Mouse (Mus musculus): ENCODE results near the gene Mrc2. TPM values are rescaled to one million over a fixed set of nuclear protein-coding genes. Genes with fewer than 3 reads are reported as not detected.

Gene Mrc2
- total RNA-seq, 2 experiments from 2014 or later, result 5.1 to 7.6 TPM

DNA sequence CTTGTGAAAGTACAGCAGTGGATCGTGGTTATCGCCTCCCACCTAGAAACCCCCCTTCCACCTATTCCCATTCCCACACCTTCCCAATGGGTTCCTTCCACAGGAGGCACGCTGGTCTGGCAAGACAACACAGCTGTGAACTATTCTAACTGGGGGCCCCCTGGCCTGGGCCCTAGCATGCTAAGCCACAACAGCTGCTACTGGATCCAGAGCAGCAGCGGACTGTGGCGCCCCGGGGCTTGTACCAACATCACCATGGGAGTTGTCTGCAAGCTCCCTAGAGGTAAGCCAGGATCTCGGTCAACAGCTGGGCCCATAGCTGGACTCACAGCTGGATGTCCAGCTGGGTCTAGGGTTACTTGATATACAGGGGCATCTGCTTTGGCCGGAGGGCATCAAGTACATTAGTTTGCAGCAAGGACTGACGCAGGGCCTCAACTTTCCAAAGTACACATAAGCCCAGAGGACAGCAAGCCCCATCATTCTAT, 56.1 kb downstream of the Mrc2 start:
- DNase-seq (ENCODE audit: low spot score in 2 of 2), result no peak

DNA sequence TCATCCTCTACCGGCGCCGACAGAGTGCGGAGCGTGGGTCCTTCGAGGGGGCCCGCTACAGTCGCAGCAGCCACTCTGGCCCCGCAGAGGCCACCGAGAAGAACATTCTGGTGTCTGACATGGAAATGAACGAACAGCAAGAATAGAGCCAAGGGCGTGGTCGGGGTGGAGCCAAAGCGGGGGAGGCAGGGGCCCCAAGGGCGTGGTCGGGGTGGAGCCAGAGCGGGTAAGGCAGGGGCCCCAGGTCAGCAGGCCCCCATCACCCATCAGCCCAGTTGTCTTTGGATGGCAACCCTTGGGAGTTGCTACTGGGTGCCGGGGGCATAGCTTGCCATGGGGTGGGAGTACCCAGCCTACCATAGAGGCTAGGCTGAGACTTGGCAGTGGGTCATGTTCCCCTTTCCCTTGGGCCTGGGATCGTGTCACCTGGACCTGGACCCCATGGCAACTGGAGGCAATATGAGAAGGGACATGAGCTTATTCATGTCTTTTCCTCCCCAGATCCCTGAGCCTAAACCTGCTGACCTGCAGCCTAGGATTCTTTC, 57.4 kb downstream of the Mrc2 start:
- no peak for DNase-seq (ENCODE audit: low spot score in 2 of 2)

DNA sequence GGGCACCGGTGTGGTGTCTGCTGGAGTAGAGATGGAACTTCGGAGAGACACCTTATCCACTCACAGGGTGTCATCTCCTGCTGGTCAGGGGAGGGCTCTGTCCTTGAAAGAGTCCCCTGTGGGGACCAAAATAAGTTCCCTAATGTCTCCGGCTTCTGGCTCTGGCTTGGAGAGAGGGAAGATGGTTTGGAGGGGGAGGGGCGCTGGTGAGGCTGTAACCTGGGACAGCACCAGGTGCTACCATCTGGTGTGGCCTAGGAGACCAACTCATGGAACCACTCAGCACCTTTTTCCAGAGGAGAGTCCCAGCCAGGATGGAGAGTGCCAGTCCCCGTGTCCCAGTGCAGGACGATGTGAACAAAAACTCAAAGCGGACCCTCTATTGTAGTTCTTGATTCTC, 58.2 kb downstream of the Mrc2 start:
- no peak for DNase-seq (ENCODE audit: low spot score in 2 of 2)

DNA sequence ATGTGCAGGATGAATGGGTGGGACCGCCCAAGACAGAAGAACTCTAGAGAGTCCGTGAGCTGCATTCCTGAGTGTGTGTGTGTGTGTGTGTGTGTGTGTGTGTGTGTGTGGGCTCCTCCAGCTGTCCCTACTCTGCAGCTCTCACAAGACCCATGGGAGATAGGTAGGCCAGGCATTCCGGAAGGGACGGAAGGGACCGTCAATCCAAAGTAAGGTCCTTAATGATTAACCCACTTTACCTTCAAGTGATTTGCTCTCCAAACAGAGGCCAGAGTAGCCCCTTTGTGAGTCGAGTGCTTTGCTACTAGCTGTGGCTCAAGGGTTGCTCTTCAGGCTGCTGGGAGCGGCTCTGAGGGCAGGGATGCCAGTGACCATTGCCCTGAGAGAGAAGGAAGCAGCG, 59.7 kb downstream of the Mrc2 start:
- DNase-seq (ENCODE audit: low spot score in 2 of 2), result no peak

DNA sequence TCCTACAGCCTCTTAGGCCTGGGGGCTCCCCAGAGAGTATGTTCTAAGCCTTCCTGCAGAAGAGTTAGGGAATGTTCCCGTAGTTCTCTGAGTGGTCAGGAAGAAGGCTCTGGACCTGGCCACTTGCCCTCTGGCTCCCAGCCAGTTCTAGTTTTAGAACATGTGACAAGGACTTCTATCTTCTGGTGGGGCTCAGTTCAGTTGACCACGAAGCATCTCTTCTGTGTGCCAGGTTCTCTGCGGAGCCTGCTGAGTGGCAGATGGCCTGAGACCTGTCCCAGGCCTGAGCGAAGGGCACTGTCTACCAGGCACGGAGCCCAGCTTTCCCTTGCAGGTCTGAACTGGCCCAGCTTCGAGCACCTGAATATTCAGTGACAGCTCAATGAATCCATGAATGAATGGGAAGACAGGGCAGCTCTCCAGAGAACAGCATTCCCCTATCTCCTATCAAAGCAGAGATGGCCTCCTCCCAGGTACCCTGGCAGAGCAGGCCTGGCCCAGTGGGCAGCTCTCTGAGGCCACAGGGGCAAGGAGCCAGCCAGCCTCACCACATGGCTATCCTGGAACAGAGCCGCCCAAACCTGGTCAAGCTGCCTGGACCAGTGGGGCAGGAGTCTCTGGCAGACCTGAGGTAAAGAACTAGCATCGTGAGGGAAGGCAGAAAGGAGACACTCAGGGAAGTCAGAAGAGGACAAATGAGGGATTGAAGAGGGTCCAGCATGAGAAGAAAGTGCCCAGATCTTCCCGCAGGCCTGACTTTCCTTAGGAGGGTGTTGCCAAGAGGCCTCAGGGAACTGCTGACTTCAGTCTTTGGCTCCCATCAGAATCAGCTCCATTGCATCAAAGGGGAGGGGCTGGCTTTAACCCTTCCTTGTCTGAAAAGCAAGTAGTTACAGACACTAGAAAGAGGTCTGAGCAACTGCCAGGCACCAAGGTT, 60.8 kb downstream of the Mrc2 start:
- DNase-seq (ENCODE audit: low spot score in 2 of 2), result peak; percentile 28 to 58

DNA sequence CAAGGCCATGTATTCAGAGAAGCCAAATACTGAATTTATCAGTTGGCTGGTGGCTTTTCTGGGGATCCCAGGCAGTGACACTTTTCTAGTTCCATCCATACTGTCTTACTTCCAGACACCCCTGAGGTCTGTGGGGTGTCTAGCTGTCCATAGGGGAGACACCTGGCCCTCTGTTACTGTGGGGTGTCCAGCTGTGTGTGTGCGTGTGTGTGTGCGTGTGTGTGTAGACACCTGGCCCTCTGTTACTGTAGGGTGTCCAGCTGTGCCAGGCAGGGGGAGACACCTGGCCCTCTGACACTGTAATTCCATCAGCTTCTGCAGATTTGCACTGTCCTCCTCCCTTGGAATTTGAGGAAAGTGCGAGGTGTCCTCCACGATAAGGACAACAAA, 61.4 kb downstream of the Mrc2 start:
- DNase-seq (ENCODE audit: low spot score in 2 of 2), result no peak

DNA sequence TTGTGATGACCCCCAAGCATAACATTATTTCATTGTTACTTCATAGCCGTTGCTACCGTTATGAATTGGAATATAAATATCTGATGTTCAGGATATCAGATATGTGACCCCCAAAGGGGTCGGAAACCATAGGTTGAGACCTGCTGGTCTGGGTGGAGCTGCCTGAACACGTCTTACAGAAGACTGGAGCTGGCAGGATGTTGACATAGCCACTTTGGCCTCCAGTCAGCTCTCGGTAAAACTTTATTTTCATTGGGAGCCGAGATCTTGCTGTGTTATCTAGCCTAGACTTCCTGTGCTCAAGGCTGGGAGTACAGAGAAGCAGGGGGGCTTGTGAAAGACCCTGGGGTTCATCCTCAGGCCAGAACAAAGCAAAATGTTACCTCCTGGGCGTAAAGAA, 63.9 kb downstream of the Mrc2 start:
- no peak for DNase-seq (ENCODE audit: low spot score in 2 of 2)

DNA sequence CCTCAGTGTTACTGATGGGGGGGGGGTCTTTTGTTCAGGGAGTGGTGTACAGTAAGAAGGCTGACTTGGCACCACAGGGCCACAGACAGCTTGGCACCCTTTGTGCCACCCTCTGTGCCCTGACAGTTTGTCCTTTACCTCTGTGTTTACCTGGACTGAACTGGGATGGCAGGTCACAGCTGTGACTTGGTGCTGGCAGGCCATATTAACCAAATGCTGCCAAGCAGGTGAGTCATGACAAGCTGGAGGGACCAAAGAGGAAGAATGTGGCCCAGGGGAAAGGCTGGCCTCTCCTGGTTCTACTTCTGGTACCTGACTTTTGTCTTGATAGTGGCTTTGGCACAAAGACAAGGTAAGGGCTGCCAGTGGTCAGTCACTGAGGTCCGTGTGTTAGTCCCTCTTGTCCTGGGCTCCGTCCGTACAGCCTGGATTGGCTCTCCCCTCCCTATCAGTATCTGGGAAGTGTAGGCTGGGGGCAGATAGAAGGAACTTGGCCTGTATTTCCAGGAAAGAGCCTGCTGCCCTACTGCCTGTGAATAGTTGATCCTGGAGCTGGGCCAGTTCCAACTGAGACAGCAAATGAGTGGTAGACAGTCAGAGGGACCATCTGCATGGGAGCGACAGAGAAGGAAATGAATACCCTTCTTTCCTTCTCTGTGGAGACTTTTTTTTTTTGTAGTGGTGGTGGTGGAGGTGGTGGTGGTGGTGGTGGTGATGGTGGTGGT, 69.8 kb downstream of the Mrc2 start:
- peak; percentile 24 to 57 for DNase-seq (ENCODE audit: low spot score in 2 of 2)

DNA sequence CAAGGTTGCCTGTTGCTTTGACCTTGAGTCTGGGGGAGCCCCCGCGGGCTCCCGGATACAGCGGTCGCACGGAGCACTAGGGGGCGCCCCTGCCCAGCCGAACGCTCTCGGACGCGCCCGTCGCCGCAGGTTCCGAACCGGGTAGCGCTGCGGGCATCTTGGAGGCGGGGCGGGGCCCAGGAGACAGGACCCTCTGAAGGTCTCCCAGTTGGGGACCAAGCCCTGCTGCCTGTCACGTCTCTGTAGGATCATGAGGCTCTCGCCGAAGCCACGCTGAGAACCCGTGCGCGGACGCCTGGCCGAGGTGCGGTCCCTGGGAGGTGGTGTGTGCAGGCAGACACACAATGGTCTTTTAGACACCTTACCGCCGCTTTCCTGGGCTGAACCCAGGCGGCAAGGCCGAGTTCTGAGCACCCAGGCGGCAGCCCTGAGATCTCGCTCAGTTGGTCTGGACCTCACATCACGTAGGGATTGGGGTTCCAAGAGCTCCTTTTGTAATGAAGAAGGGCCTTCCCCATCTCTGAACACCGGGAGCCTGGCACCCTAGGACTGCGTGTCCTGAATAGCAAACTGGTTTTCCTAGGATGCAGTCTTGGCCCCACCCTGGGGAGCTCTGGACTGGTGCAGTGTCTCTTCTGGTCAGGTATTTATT, 70.6 kb downstream of the Mrc2 start:
- peak; percentile 82 to 89 for DNase-seq (ENCODE audit: low spot score in 2 of 2)

DNA sequence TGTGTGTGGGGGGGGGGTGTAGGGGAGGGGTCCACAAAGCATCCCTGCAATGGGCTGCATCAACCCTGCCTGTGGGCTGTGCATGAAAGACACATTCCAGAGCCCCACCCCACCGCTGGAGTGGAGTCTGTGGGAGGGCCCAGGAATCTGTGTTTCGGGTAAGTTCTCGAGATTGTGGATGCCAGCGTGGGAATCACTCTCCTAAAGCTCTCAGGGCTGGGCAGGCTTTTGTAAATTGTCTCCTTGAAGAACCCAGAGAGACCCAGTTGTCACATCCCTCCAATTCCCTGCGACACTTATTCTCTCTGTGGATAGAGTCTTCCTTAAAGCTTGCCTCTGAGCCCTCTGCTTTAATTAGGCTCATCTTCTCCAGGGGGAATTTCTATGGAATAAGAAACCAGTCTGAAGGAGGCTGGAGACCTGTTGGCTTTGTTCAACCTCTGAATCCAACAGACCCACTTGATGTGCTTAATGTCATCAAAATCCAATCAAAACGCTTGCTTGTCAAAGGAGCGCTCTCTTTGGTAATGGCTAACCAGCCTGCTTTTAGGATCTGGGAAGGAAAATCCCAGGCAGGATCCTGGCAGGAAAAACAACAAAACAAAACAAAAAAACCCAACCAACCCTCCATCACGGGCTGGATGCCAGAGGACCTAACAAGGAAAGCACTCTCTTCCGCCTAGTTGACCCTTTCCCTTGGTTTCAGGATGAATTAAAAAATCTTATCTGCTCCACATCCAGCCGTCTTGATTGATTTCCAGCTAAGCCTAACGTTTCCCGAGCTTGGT, 71.3 kb downstream of the Mrc2 start:
- DNase-seq (ENCODE audit: low spot score in 2 of 2), result peak; percentile 32 to 57

DNA sequence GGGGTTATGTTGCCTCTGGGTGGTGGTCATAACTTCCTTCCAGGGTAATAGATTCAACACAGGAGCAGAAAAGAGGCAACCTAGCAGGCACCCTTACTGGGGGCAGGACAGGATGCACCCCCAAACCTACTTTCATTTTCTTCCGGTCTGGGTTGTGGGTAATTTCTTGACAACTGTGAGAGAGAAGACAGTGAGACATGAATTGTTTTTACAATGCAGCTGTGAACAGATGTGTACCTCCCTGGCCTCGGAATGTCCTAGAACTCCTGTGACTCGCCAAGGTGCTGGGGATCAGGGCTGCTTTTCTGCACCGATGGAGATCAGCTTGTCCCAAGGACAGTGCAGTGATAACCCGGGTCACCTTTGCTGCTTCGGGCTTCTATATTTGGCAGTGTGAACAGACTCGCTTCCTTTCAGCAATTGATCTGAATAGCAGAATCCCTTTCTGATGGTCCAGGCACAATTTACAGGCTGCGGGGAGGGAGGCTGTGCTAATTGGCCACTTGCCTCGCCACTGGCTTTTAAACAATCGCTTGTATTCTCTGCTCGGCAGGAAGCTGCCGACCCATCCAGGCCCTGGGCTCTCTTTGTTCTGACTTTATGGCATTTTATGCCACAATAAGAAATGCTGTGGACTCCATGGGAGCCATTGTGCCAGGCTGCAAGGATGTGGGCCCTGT, 72.1 kb downstream of the Mrc2 start:
- DNase-seq (ENCODE audit: low spot score in 2 of 2), result peak; percentile 35 to 50

DNA sequence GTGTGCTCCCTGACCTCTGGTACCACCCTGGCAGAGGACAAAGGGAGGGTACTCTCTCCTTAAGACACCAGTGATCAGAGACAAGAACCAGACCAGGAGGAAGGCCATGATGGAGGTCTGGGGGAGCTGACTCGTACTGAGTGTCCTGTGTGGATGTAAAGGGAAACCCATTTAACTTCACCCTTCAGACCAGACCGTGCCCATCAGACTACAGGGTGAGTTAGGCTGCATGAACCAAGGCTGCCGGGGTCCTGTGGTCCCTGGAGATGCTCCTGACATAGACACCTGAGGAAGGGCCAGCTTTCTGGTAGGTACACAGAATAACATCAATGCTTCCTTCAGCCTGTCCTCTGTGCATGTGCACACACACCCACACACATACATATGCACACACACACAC, 73.2 kb downstream of the Mrc2 start:
- DNase-seq (ENCODE audit: low spot score in 2 of 2), result no peak

DNA sequence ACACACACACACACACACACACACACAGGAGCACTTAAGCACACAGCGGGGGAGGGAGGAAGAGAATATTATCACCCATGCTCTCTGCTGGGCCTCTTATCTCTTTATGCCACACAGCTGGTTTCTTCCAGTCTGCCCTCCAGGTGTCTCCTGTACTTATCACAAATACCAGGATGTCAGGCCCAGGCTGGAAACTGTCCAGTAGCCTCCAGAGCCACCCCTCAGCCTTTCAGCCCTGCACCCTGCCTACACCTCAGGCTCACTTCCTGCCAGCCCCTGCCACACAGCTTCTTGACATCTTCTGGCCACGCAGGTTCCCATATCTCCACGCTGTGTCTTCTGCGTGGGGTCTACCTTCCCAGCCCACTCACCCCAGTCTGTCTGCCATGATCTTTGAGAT, 73.6 kb downstream of the Mrc2 start:
- DNase-seq (ENCODE audit: low spot score in 2 of 2), result no peak

DNA sequence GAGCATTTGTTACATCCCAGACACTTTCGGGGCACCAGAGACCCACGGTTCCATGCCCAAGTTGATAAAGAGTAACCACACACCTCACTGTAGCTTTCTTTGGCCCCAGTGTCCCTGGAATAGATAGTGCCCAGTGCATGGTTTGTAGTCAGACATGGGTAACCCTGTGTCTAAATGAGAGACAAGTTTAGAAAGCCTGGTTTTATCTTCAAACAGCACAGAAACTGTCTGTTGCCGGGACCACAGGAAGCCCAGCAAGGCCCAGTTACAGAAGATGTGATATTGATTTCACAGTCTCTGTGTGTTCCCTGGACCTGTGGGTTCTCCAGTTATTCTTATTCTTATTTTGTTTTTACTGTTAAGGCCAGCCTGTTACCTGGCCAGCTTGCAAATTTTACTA, 74.7 kb downstream of the Mrc2 start:
- no peak for DNase-seq (ENCODE audit: low spot score in 2 of 2)

DNA sequence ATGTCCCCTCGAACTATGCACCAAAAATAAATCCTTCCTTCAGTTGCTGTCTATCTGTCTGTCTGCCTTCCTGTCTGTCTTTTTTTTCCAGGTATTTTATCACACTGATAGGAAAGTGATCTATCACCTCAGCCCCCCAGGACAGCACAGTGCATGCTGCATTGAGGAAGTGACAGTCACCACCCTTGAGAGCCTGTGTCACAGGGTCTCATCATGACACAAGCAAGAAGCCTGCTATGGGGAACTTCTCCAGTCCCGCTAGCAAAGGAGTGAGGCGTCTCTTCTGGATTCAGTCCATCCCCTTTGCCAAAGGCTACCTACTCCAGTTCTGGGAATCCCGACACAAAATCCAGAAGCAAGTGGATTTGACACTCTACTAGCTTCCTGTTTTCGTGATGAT, 76.4 kb downstream of the Mrc2 start:
- no peak for DNase-seq (ENCODE audit: low spot score in 2 of 2)

DNA sequence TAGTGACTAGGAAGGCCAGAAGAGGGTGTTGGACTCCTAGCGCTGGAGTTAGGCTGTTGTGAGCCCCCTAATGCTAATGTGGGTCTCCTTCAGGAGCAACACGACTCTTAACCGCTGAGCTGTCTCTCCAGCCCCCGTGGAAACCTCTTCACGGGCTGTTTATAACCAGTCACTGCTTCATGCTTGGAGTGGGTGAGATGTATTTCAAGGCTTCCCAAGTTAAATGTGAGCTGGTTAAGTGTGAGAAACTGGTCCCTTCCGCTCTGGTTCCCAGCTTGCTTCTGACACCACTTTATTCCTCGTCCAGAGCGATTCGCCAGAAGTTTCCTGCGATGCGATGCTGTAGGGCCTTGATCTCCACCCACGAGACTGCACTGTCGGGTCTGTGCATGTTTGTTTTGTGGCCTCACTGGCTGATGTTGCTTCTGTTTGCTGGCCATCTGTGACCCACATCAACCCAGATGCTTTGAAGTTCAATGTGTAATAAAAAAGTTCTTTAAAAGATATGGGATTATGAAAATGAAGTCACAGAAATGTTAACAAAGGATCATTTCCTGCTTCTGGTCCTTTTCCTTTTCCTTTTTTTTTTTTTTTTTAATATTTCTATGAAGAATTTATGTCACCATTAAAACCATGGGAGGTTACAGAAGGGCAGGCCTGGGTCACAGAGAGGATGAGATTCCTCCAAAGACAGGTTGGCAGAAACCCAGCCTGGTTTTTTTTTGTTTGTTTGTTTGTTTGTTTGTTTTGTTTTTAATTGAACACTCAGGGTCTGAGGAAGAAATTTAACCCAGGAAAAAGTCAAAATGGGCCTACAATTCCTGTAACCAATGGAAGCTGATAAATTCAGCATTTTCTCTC, 77.3 kb downstream of the Mrc2 start:
- no peak for DNase-seq (ENCODE audit: low spot score in 2 of 2)

DNA sequence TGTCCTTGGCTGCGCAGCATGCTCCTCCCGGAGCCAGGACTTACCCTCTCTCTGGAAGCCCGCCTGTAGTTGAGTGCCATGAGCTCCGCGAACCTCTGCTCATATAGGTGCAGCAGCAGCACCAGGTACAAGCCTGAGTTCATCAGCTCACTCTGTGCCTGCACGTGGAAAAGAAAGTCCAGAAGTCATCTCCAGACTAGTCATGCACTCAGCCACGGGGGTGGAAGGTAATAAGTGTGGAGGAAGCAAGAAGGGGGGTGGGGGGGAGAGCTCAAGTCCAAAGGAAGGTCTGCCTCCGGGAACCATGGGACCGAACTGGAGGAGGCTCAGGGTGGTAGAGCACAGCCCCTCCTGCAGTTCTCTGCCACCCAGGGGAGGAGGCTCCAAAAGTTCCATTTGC, 79.4 kb downstream of the Mrc2 start:
- no peak for DNase-seq (ENCODE audit: low spot score in 2 of 2)

DNA sequence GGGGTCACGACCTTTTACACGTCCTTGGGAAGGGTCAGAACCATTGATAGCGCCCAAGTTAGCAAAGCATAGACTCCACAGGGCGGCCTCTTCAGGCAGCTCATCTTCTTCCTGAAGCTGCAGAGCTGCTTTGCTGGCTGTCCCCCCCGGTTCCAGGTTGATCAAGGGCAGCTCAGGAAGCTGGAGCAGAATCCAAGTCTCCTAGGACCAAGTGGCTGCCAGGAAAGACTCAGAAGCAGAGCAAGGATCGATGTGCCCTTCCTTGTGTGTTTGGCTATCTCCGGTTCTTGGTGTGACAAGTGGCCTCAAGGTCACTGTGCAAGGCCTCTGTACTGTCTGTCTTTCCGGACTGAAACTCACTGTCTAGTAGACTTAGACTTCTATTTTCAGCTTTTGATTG, 81.4 kb downstream of the Mrc2 start:
- no peak for DNase-seq (ENCODE audit: low spot score in 2 of 2)

DNA sequence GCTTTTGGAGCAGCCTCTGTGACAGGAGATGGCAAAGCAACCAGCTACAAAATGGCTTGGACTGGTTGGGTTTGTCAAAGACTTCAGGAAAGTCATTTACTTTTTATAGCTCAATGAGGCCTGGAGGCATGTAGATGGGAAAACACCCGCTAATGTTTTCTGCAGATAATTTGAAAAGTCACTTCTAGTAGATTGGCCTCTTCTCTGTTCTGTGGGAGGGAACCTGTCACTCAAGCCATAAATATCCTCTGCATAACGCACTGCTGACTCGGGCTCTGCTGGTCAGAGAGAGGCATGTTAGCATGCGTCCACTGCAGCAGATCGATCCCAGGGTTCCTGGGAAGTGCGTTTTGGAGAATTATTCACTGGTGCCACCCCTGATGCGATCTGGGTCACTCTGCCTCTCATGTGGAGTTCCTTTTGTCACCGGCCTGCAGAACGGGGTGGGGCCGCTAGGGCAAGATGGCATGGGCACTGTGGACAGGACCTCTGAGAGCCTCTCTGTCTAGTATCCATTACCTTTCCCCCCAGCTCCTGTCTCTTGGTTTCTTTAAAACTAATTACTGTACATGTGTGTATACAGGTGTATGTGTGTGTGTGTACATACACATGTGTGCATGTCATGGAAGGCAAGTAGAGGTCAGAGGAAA, 82.2 kb downstream of the Mrc2 start:
- no peak for DNase-seq (ENCODE audit: low spot score in 2 of 2)
